In the genomic region with DNA sequence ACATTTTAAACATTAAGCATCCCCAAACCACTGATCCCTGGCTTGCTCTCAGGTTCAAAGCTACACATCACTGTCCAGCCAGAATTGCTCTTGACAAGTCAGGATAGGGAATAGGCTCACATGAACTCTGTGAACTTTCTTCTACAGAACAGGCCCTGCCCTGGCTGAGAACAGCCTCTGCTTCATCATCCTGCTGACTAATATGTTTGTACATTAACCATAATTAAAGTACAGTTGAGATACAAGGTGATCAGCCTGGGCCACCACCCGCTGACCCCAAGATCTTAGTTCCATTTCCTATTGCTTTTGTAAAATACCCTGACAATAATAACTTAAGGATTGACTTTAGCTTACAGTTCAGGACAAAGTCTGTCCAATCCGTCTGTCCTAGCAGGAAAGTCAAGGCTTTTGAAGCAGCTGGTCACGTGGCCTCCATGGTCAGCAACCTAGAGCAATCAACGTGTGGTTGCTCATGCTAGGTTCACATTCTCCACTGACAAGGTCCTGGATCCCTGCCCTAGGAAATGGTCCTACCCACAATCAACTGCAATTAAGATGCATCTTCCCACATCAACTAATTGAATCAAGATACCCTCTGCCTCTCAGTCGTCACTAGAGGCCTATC, we compare ENCODE assay signal across 16 mouse cellular contexts.
"Had no signal": no experiment of that assay in that cellular context is flagged by ENCODE, and none has a peak within 500 bp of the region (broad histone marks: within the 10 kb centered on the region; RNA-seq: fewer than 3 reads in every experiment).

No protein-coding gene starts in this region.

- H3K4me3 ChIP-seq: layer of hippocampus, adult 2 months; limb, embryonic 12.5 days; liver, embryonic 13.5 days; lung, embryonic 15.5 days; megakaryocyte, embryonic 14.5 days; midbrain, embryonic 15.5 days; neural tube, embryonic 12.5 days; stomach, embryonic 15.5 days had no signal

- H3K4me2 ChIP-seq: limb, embryonic 12.5 days; liver, embryonic 13.5 days; lung, embryonic 15.5 days; midbrain, embryonic 11.5 days; midbrain, embryonic 15.5 days; neural tube, embryonic 12.5 days; stomach, embryonic 15.5 days had no signal

- DNase-seq: liver; liver, embryonic 13.5 days; liver, postnatal 0 days; lung, postnatal 14 days; retina, postnatal 1 day; right cerebral cortex, postnatal 4 days; thymus, postnatal 36 days had no signal

- H3K9me3 ChIP-seq: liver, embryonic 13.5 days; lung, embryonic 15.5 days; midbrain, embryonic 15.5 days; neural tube, embryonic 12.5 days; stomach, embryonic 15.5 days had no signal

- H3K9ac ChIP-seq: limb, embryonic 12.5 days; liver, embryonic 13.5 days; liver, postnatal 0 days; lung, embryonic 15.5 days; midbrain, embryonic 15.5 days; neural tube, embryonic 12.5 days; stomach, embryonic 15.5 days had no signal

- H3K4me1 ChIP-seq: limb, embryonic 12.5 days; liver, embryonic 13.5 days; lung, embryonic 15.5 days; megakaryocyte, embryonic 14.5 days; midbrain, embryonic 15.5 days; neural tube, embryonic 12.5 days; stomach, embryonic 15.5 days had no signal

- H3K36me3 ChIP-seq: liver, embryonic 13.5 days; lung, embryonic 15.5 days; stomach, embryonic 15.5 days had no signal

- H3K27ac ChIP-seq: layer of hippocampus, adult 2 months; limb, embryonic 12.5 days; liver, embryonic 13.5 days; lung, embryonic 15.5 days; macrophage; midbrain, embryonic 15.5 days; neural tube, embryonic 12.5 days; stomach, embryonic 15.5 days had no signal

- H3K27me3 ChIP-seq: limb, embryonic 12.5 days; liver, embryonic 13.5 days; lung, embryonic 15.5 days; megakaryocyte, embryonic 14.5 days; midbrain, embryonic 15.5 days; neural tube, embryonic 12.5 days; stomach, embryonic 15.5 days had no signal

- ATAC-seq: liver, postnatal 0 days; midbrain, embryonic 15.5 days had no signal
